Mouse (Mus musculus): ENCODE data around the gene Ccdc71. TPM values are rescaled to one million over a fixed set of nuclear protein-coding genes. Genes with fewer than 3 reads are reported as not detected.

The Ccdc71 gene
- total RNA-seq, 2 experiments from 2014 or later = 13.7 to 14.6 TPM

GRCm38 (mm10) chr9:108455747-108456571 lies 4.4 kb upstream of the Ccdc71 start:
- ATAC-seq (replicated peaks; ENCODE audit: poor library complexity) = no peak

- no peak for ATAC-seq (replicated peaks; ENCODE audit: poor library complexity)
Measured at GRCm38 (mm10) chr9:108456953-108457352, 3.4 kb upstream of the Ccdc71 start.

DNA sequence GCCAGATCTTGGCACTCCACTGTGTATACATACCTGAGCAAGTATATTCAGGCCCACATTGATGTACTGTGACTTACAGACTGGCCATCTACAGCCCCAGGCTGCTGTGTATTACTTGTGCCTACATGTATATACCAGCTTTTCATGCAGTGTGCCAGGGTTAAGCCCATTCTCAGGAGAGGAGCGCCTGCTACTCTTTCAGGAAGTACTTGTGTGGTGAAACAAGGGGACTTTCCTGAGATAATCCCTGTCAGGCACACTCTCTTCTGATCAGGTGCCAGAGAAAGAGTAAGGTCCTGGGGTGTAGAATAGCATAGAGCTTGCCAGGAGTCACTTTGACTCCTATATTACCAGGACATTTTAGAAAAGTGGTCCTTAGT lies 398 bp upstream of the Ccdc71 start:
- ATAC-seq (replicated peaks; ENCODE audit: poor library complexity) = peak; percentile 4; the same call in 1 of the 2 replicates

GRCm38 (mm10) chr9:108461181-108461631 lies 879 bp downstream of the Ccdc71 start, which contains the start of gene Klhdc8b:
Klhdc8b (minus strand) TSS chr9:108461581.
- no peak for ATAC-seq (replicated peaks; ENCODE audit: poor library complexity)

DNA sequence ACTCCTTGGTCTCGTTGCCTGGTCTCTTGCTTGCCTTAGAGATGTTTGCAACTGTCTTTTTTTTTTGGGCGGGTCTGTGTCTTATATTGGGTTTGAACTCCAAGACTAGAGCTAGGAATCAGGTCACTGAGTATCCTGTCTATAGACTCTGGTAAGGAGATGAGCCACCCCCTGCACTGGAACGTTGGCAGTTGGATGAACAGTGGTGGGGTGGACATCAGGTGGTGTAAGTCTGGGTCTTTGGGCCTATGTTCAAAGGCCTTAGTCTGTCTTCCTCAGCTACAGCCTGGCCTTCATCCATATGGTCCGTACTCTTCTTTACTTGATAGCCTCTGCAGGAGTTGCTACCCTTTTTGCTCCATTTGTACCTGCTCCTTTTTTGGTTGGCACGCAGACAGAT lies 1.3 kb downstream of the Ccdc71 start:
- ATAC-seq (replicated peaks; ENCODE audit: poor library complexity) = no peak

DNA sequence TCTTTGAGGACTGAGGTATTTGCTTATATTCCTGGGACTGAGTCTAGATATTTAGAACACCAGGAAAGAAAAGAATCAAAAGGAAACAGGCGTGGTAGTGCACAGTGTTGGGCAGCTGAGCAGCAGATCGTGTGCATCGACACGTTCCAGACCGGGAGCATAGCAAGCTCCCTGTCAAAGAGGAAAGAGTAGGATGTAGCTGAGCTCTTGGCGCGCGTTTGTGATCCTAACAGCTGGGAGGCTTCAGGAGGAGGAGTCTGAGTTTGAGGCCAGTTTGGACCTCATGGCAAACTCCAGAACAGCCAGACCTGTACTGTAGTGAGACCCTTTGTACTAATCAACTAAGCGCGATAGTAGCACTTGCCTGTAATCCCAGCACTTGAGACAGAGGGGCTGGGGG lies 1.9 kb downstream of the Ccdc71 start:
- ATAC-seq (replicated peaks; ENCODE audit: poor library complexity) = no peak

GRCm38 (mm10) chr9:108463713-108464112 lies 3.4 kb downstream of the Ccdc71 start:
- ATAC-seq (replicated peaks; ENCODE audit: poor library complexity) = no peak

DNA sequence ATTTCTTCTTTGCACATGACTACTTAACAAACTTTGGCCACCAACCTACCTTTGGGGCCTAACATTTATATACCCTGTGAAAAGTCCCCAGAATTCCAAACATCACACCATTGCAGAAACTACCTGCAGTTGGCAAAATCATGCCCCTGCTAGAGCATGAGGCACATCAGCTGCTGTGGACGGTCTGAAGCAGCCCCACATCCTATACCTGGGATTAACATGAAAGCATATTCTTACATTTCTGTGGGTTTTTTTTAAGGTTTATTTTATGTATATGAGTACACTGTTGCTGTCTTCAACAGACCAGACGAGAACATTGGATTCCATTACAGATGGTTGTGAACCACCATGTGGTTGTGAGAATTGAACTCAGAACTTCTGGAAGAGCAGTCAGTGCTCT lies 5.9 kb downstream of the Ccdc71 start:
- ATAC-seq (replicated peaks; ENCODE audit: poor library complexity) = no peak

DNA sequence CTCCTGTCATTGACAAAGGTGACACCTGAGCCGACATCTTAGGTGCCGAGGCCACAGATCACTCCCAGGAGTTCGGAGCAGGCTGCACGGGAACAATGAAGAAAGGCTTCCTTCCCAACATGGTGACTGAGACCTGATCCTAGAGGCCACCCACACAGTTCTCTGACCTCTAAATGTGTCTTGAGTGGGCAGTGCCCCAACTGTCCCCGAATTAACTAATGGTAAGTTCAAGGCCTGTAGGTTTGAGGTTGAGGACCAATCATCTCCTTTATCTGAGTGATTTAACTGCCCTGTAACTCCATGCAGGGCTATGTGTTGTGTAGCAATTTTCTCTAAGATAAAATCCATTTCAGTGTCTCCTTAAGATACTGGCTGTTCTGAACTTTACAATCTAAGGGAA lies 9.1 kb downstream of the Ccdc71 start:
- no peak for ATAC-seq (replicated peaks; ENCODE audit: poor library complexity)

- no peak for ATAC-seq (replicated peaks; ENCODE audit: poor library complexity)
Measured at GRCm38 (mm10) chr9:108469845-108470244, 9.5 kb downstream of the Ccdc71 start.

DNA sequence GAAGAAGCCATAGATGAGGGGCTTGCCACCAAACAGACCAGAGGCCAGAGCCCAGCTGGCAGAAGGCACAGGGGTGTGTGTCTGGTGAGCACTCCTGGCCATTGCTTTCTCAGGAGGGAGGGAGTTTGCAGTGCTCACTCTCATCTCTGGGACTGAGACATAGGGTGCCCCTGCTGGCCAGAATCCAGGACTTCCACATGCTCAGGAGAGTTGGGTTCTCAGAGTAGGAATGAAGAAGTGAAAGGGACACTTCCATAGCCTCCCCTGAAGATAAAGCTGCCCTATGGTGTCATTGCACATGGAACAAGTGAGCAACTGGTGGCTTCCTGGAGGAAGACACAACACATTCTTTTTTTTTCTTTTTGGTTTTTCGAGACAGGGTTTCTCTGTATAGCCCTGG lies 14.2 kb downstream of the Ccdc71 start:
- peak; percentile 80 for ATAC-seq (replicated peaks; ENCODE audit: poor library complexity)

GRCm38 (mm10) chr9:108478638-108479156 lies 18.4 kb downstream of the Ccdc71 start:
- ATAC-seq (replicated peaks; ENCODE audit: poor library complexity) = peak; percentile 24; the same call in 1 of the 2 replicates

- ATAC-seq (replicated peaks; ENCODE audit: poor library complexity) = no peak
Measured at GRCm38 (mm10) chr9:108479241-108479640, 18.9 kb downstream of the Ccdc71 start.

- peak; percentile 45; the same call in 1 of the 2 replicates for ATAC-seq (replicated peaks; ENCODE audit: poor library complexity)
Measured at GRCm38 (mm10) chr9:108479721-108480351, 19.5 kb downstream of the Ccdc71 start, which contains the start of gene Lamb2. Lamb2 (plus strand) TSS chr9:108479736.

- ATAC-seq (replicated peaks; ENCODE audit: poor library complexity) = no peak
Measured at GRCm38 (mm10) chr9:108480813-108481519, 20.6 kb downstream of the Ccdc71 start.

- no peak for ATAC-seq (replicated peaks; ENCODE audit: poor library complexity)
Measured at GRCm38 (mm10) chr9:108481520-108482210, 21.3 kb downstream of the Ccdc71 start.

DNA sequence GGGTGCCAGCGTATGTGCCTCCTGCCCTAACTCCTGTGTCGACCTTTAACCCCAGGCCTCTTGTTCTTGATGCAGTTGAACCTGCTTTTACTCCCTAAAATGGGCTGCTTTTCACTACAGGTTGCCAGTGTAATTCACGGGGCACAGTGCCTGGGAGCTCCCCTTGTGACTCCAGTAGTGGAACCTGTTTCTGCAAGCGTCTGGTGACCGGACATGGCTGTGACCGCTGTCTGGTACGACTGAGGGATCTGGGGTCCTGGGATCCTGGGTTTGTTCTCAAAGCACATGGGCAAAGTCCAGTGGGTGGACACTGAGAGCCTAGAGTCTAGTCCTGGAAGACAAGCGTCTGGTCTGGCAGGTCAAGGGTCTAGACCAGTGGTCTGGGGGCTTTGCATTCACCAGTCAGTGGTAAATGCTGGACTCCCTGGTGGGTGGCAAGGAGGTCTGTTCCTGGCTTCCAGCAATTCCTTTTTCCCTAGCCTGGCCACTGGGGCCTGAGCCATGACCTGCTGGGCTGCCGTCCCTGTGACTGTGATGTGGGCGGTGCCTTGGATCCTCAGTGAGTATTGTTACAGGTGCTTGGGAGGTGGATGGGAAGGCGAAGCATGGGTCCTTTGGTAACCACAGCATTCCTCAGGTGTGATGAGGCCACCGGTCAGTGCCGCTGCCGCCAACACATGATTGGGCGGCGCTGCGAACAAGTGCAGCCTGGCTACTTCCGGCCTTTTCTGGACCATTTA lies 22.9 kb downstream of the Ccdc71 start:
- no peak for ATAC-seq (replicated peaks; ENCODE audit: poor library complexity)

DNA sequence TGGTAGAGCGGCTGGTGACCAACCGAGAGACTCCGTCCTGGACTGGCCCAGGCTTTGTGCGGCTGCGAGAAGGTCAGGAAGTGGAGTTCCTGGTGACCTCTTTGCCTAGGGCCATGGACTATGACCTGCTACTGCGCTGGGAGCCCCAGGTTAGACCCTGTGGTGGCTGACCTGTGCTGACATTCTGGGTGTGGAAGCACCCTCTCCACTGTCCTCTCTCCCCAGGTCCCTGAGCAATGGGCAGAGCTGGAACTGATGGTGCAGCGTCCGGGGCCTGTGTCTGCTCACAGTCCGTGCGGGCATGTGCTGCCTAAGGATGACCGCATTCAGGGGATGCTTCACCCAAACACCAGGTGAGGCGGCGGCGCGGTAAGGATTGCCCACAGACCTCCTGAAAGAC lies 23.7 kb downstream of the Ccdc71 start:
- no peak for ATAC-seq (replicated peaks; ENCODE audit: poor library complexity)

GRCm38 (mm10) chr9:108485301-108485875 lies 25.1 kb downstream of the Ccdc71 start:
- ATAC-seq (replicated peaks; ENCODE audit: poor library complexity) = no peak
